Mouse (Mus musculus) splenic B cell, adult 2 months (primary cell): Measurements from ENCODE around the gene Dffa.

Experiments used
- DNase-seq: peaks from one replicate; pipeline ENCODE4 v3.0.0-alpha.2; 2011; ENCODE audit warnings: low read depth, low spot score
- H3K27me3 ChIP-seq: 2 replicates; pipeline ENCODE4 v1.6.1; 2012; ENCODE audit warnings: mild to moderate bottlenecking, low read length, moderate library complexity, mixed read lengths; ENCODE audit not compliant: control insufficient read depth, poor library complexity, insufficient read depth, severe bottlenecking
- H3K36me3 ChIP-seq: 2 replicates; pipeline ENCODE4 v1.6.1; 2012; ENCODE audit warnings: mild to moderate bottlenecking, low read length, moderate library complexity, mixed read lengths; ENCODE audit not compliant: control insufficient read depth, poor library complexity, insufficient read depth, severe bottlenecking

Dffa gene

GRCm38 (mm10) chr4:149103875-149104561 is at the start of gene Dffa:
Dffa (plus strand) TSS chr4:149104146.
- Histone ChIP-seq H3K36me3 (no peaks in the 10 kb centered on the region), H3K27me3 (no peaks in the 10 kb centered on the region)
- peak; percentile 93 for DNase-seq

- Histone ChIP-seq H3K36me3 (peaks cover 2% of the 10 kb centered on the region; the same call in 1 of the 2 replicates), H3K27me3 (no peaks in the 10 kb centered on the region)
- no peak for DNase-seq
Observed at GRCm38 (mm10) chr4:149055847-149056246, 48.1 kb upstream of the Dffa start.

DNA sequence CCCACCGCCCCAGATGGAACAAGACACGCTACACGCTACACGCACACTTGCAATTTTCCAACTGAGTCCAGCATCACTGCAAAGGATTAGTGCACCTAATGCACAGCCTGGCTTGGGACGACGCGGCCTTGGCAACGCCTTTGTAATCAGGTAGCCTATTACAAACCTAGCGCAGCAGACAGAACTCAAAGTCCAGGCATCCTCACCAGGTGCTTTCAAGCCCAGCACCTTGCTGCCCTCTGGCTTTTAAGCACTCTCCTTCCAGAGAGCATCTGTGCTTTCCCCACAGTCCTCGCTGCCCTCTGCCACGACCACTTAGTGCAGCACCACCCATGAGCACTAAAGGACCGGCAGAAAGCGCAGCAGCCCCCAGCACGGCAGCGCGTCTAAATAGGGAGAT is 47.0 kb upstream of the Dffa start:
- peaks cover 2% of the 10 kb centered on the region; the same call in 1 of the 2 replicates for H3K36me3 ChIP-seq

DNA sequence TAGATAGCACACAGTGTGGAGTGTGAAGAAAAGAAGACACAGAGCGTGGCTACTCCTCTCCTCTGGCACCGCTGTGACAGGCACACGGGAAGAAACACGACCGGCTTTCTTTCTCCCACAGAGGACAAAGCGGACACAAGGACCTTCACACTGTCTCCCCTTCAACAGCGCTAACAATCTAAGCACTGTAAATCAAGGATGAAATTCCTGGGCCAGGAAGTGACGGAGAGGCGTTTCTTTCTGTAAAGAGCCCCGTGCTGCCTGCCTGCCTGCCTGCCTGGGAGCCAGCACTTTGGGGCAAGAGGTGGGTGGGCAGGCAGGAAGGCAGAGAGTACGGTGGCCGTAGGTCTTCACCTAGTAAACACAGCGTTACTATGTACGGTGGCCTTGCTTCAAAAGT is 46.5 kb upstream of the Dffa start:
- Histone ChIP-seq H3K27me3 (no peaks in the 10 kb centered on the region), H3K36me3 (peaks cover 2% of the 10 kb centered on the region; the same call in 1 of the 2 replicates)
- DNase-seq = no peak

More for the DNA sequence above, 47.0 kb upstream of the Dffa start:
- DNase-seq = no peak
- no peaks in the 10 kb centered on the region for H3K27me3 ChIP-seq

- Histone ChIP-seq H3K27me3 (no peaks in the 10 kb centered on the region), H3K36me3 (peaks cover 2% of the 10 kb centered on the region; the same call in 1 of the 2 replicates)
- DNase-seq = no peak
Observed at GRCm38 (mm10) chr4:149058298-149058697, 45.6 kb upstream of the Dffa start.

DNA sequence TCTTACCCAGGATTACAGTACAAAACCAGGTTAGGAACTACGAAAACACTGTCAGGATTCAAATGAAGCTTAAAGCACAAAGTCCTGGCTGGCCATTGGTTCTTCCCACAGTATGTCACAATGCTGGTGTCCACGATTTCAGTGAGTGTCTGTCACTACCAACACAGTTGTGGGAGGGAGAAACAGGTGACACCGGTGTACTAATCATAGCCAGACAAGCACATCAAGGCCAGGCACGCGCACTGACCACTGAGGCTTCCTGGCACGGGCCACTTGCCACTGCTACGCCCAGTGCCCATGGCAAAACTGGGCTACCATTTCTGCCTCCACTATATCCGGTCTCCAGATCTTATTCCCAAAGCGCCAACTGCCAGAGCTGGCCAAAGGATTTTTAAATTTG is 44.2 kb upstream of the Dffa start:
- no peak for DNase-seq
- H3K36me3 ChIP-seq = peaks cover 2% of the 10 kb centered on the region; the same call in 1 of the 2 replicates
- H3K27me3 ChIP-seq = no peaks in the 10 kb centered on the region

GRCm38 (mm10) chr4:149060621-149061431 is 43.1 kb upstream of the Dffa start:
- Histone ChIP-seq H3K27me3 (no peaks in the 10 kb centered on the region), H3K36me3 (no peaks in the 10 kb centered on the region)
- no peak for DNase-seq

- H3K36me3 ChIP-seq = no peaks in the 10 kb centered on the region
- no peaks in the 10 kb centered on the region for H3K27me3 ChIP-seq
- DNase-seq = no peak
Observed at GRCm38 (mm10) chr4:149061432-149061718, 42.6 kb upstream of the Dffa start.

GRCm38 (mm10) chr4:149062406-149063318 is 41.3 kb upstream of the Dffa start:
- no peak for DNase-seq
- Histone ChIP-seq H3K27me3 (no peaks in the 10 kb centered on the region), H3K36me3 (no peaks in the 10 kb centered on the region)

- Histone ChIP-seq H3K36me3 (no peaks in the 10 kb centered on the region), H3K27me3 (no peaks in the 10 kb centered on the region)
- DNase-seq = no peak
Observed at GRCm38 (mm10) chr4:149064061-149064854, 39.7 kb upstream of the Dffa start.

DNA sequence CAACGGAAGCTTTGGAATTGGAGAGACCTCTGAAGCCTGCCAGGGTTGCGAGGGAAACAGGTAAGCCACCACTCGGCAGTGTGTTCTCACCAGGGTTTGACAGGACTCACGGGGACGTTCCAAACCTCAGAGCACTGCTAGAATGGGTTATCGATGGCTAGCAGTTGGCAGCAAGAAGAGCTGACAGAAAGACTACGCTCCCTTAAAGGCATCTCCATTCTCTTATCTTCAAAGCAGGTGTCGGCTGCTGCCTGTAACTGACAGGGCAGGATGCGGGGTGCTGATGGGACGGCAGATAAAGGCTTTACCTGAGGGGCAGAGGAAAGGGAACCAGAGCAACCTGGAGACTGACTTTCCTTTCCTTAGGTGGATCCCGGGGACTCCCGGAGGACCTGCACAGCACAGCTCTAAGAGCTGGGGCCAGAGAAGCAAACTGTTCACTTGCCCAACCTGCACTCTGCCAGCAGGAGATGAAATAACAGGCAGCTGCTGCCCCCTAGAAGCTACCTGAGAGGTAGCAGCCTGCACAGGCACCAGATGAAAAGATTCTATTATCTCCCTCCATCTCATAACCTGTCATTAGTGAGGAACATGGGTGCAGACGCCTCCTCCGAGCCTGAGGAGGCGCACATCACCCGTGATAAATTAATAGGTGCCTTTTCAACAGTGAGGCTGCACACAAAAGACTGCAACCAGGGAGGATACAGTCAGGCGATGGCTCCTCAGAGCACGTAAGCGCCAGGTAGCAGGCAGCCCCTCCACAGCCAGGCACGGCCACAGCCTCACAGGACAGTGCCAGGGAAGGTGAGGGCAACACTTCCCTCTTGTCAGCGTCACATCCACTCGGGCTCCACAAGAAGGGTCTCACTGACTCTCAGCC is 37.0 kb upstream of the Dffa start:
- no peaks in the 10 kb centered on the region for H3K36me3 ChIP-seq
- no peaks in the 10 kb centered on the region for H3K27me3 ChIP-seq
- DNase-seq = no peak

DNA sequence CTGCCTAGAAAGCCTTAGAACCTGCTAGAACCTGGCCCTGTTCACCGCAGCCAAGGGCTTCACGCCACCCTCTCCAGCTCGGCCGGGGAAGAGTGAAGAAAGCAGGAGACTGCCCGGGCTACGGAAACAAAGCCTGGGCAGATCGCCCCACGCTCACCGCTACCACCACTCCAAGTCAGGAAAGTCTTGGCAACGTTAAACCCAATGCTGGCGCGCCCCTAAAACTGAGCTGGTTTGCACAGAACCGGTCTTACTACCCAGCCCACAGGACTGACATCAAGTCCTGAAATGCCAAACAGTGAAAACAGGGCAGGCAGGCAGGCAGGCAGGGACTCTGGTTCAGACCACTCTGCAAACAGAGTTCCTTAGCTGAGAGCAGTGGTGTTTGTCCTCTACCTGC is 28.9 kb upstream of the Dffa start:
- no peak for DNase-seq
- Histone ChIP-seq H3K36me3 (0 out of 2 replicates have a peak, but pooled peaks cover 3% of the 10 kb centered on the region), H3K27me3 (no peaks in the 10 kb centered on the region)

GRCm38 (mm10) chr4:149075871-149076575 is 27.9 kb upstream of the Dffa start:
- H3K27me3 ChIP-seq = no peaks in the 10 kb centered on the region
- peak; percentile 84 for DNase-seq
- H3K36me3 ChIP-seq = 0 out of 2 replicates have a peak, but pooled peaks cover 3% of the 10 kb centered on the region
